Mouse (Mus musculus): ENCODE measurements around the gene Artn. TPM values are rescaled to one million over a fixed set of nuclear protein-coding genes. Genes with fewer than 3 reads are reported as not detected.

The Artn gene
- polyA plus RNA-seq, 1 experiment from 2014 or later, result 2.8 TPM

DNA sequence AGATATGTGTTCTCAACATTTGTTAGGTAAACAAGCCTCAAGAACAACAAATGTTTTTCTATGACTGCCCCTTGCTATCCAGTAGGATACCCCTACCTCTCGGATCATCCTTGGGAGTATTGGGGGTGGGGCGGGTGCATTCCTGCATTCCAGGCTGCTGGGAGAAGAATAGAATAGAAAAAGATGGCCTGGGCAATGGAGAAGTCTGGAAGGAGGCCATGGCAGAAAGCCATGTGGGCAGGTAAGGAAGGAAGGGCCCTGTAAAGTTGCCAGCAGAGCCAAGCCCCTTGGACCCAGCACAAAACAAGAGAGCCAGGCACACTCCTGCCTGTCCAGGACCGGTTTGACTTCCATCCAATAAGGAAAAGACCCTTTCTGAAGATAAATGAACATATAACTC is 16.1 kb downstream of the Artn start:
- H3K4me3 ChIP-seq (replicated peaks; ENCODE audit: low read depth, low read length), result no peak overlapping the region
- no peaks in the 10 kb centered on the region for H3K27me3 ChIP-seq (ENCODE audit: insufficient read depth, low read length)
- H3K36me3 ChIP-seq (ENCODE audit: insufficient read depth, low read length), result peaks cover 8% of the 10 kb centered on the region; the same call in 1 of the 2 replicates
- no peak overlapping the region for H3K27ac ChIP-seq
- peaks cover 16% of the 10 kb centered on the region for H3K4me1 ChIP-seq (replicated peaks; ENCODE audit: insufficient read depth, low read length)
- DNase-seq (ENCODE audit: low spot score) (no peak), ATAC-seq (replicated peaks; ENCODE audit: low FRiP score, low read depth) (no peak)
- no peak overlapping the region for H3K9ac ChIP-seq (ENCODE audit: low read depth, low read length)
- peak overlapping the region; percentile 100; the same call in 1 of the 2 replicates for H3K4me2 ChIP-seq (ENCODE audit: low read length)
- 54% methylated on average over 3 of the region's 3 CpGs for WGBS
- no peaks in the 10 kb centered on the region for H3K9me3 ChIP-seq (replicated peaks; ENCODE audit: low read length)
- TF ChIP-seq CTCF (IDR thresholded peaks at IDR 0.05; ENCODE audit: low read depth), result no peak

GRCm38 (mm10) chr4:117912685-117913273 is 16.8 kb downstream of the Artn start:
- no peak overlapping the region for H3K9ac ChIP-seq (ENCODE audit: low read depth, low read length)
- peaks cover 16% of the 10 kb centered on the region for H3K4me1 ChIP-seq (replicated peaks; ENCODE audit: insufficient read depth, low read length)
- no peak for TF ChIP-seq CTCF (IDR thresholded peaks at IDR 0.05; ENCODE audit: low read depth)
- H3K27me3 ChIP-seq (ENCODE audit: insufficient read depth, low read length), result no peaks in the 10 kb centered on the region
- no peak for ATAC-seq (replicated peaks; ENCODE audit: low FRiP score, low read depth)
- H3K27ac ChIP-seq, result no peak overlapping the region
- no peak for DNase-seq (ENCODE audit: low spot score)
- WGBS, result 47% methylated on average over 7 of the region's 7 CpGs
- no peak overlapping the region for H3K4me2 ChIP-seq (ENCODE audit: low read length)
- no peaks in the 10 kb centered on the region for H3K9me3 ChIP-seq (replicated peaks; ENCODE audit: low read length)
- peaks cover 8% of the 10 kb centered on the region; the same call in 1 of the 2 replicates for H3K36me3 ChIP-seq (ENCODE audit: insufficient read depth, low read length)
- H3K4me3 ChIP-seq (replicated peaks; ENCODE audit: low read depth, low read length), result no peak overlapping the region

DNA sequence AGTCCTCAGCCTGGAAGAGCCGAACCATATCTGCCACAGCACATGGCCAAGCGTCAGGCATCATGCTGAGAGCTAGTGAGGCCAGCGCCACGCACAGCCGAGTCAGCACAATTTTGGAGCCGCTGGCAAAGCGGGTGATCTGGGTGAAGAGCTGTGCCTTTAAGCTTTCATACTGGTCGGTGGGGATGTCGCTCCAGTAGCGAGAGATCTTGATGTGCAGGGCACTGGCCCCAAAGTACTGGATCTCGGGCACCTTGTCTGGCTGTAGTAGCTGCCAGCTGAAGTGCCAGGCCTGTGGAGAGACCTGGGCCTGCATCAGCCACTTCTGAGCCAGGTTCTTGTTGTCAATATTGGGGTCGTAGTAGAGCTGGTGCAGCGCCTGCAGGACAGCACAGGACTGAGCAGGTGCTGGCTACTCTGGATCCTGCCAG is 17.4 kb downstream of the Artn start:
- no peak overlapping the region for H3K9ac ChIP-seq (ENCODE audit: low read depth, low read length)
- no peak for DNase-seq (ENCODE audit: low spot score)
- H3K9me3 ChIP-seq (replicated peaks; ENCODE audit: low read length), result no peaks in the 10 kb centered on the region
- TF ChIP-seq CTCF (IDR thresholded peaks at IDR 0.05; ENCODE audit: low read depth), result no peak
- peaks cover 16% of the 10 kb centered on the region for H3K4me1 ChIP-seq (replicated peaks; ENCODE audit: insufficient read depth, low read length)
- H3K4me3 ChIP-seq (replicated peaks; ENCODE audit: low read depth, low read length), result no peak overlapping the region
- H3K4me2 ChIP-seq (ENCODE audit: low read length), result no peak overlapping the region
- H3K27ac ChIP-seq, result no peak overlapping the region
- no peaks in the 10 kb centered on the region for H3K27me3 ChIP-seq (ENCODE audit: insufficient read depth, low read length)
- peaks cover 8% of the 10 kb centered on the region; the same call in 1 of the 2 replicates for H3K36me3 ChIP-seq (ENCODE audit: insufficient read depth, low read length)
- WGBS, result 91% methylated on average over 13 of the region's 13 CpGs
- ATAC-seq (replicated peaks; ENCODE audit: low FRiP score, low read depth), result no peak

DNA sequence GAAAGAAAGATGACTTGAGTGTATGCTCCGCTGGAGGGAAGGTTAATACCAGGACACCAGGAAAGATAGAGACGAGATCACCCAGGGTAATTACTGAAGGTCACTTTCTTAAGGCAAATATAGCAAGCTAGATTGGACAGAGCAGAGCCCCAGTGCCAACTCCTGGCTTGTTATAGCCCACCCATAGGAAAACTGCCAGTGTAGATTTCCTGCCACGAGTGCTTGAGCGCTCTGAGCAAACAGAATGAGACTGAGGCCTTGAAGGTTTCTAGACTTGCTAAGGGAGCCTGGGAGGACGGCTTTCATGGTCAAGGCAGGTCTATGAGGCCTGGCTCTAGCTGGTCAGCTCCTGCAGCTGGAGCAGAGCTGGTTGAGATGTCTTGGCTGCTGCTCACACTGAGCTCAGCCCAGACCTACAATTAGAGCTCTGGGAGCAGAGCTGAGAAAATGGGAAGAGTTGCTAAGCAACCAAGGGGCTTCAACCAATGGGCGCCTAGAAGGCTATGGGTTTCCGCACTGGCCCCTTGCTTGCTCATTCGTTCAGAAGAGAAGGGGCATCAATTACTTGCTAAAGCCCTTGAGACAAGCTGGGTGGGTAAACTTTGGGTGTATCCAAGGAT is 20.6 kb downstream of the Artn start:
- no peak overlapping the region for H3K9ac ChIP-seq (ENCODE audit: low read depth, low read length)
- ATAC-seq (replicated peaks; ENCODE audit: low FRiP score, low read depth), result no peak
- H3K9me3 ChIP-seq (replicated peaks; ENCODE audit: low read length), result no peaks in the 10 kb centered on the region
- H3K27me3 ChIP-seq (ENCODE audit: insufficient read depth, low read length), result no peaks in the 10 kb centered on the region
- H3K27ac ChIP-seq, result no peak overlapping the region
- no peak for TF ChIP-seq CTCF (IDR thresholded peaks at IDR 0.05; ENCODE audit: low read depth)
- no peak overlapping the region for H3K4me3 ChIP-seq (replicated peaks; ENCODE audit: low read depth, low read length)
- no peak for DNase-seq (ENCODE audit: low spot score)
- H3K36me3 ChIP-seq (ENCODE audit: insufficient read depth, low read length), result peaks cover 24% of the 10 kb centered on the region
- WGBS, result 68% methylated on average over 8 of the region's 8 CpGs
- H3K4me2 ChIP-seq (ENCODE audit: low read length), result no peak overlapping the region
- peaks cover 12% of the 10 kb centered on the region for H3K4me1 ChIP-seq (replicated peaks; ENCODE audit: insufficient read depth, low read length)

DNA sequence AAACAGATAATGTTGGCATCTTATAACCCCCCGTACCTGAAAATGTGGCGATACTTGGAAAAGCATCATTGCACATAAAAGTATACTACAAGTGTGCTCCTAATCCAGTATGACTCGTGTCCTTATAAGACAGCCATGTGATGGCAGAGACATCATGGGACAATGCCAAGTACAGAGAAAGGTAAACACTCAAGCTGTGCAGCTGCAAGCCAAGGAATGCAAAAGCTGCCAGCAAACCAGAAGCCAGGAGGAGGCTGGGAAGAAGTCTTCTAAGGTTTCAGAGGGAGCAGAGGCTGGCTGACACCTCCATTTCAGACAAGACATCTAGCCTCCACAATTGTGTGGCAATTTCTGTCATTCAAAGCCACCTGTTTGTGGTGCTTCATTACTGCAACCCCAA is 23.4 kb downstream of the Artn start:
- H3K4me2 ChIP-seq (ENCODE audit: low read length), result no peak overlapping the region
- 80% methylated on average over 3 of the region's 3 CpGs for WGBS
- H3K9ac ChIP-seq (ENCODE audit: low read depth, low read length), result no peak overlapping the region
- H3K27me3 ChIP-seq (ENCODE audit: insufficient read depth, low read length), result no peaks in the 10 kb centered on the region
- DNase-seq (ENCODE audit: low spot score) (no peak), ATAC-seq (replicated peaks; ENCODE audit: low FRiP score, low read depth) (no peak)
- TF ChIP-seq CTCF (IDR thresholded peaks at IDR 0.05; ENCODE audit: low read depth), result no peak
- H3K4me3 ChIP-seq (replicated peaks; ENCODE audit: low read depth, low read length), result no peak overlapping the region
- peaks cover 38% of the 10 kb centered on the region for H3K36me3 ChIP-seq (ENCODE audit: insufficient read depth, low read length)
- no peaks in the 10 kb centered on the region for H3K9me3 ChIP-seq (replicated peaks; ENCODE audit: low read length)
- H3K4me1 ChIP-seq (replicated peaks; ENCODE audit: insufficient read depth, low read length), result no peaks in the 10 kb centered on the region
- no peak overlapping the region for H3K27ac ChIP-seq

DNA sequence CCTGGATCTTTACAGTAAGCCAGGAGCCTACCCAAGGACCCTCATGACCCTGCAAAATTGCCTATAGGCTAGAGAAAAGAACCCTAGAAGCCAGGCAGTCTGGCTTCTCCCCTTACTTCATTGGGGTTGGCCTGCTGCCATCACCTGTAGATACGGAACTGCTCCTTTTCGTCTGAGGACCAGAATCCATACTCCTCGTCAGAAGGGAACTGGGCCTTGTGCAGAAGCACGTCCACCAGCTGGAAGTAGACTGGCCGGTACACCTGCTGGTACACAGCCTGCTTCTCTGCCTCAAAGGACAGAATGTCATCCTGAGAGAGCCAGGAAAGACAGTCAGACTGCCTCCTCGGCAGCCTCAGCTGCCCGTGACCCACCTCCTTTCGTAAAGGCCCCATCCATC is 24.8 kb downstream of the Artn start:
- H3K9ac ChIP-seq (ENCODE audit: low read depth, low read length), result no peak overlapping the region
- no peak for DNase-seq (ENCODE audit: low spot score)
- no peak for ATAC-seq (replicated peaks; ENCODE audit: low FRiP score, low read depth)
- no peak for TF ChIP-seq CTCF (IDR thresholded peaks at IDR 0.05; ENCODE audit: low read depth)
- H3K9me3 ChIP-seq (replicated peaks; ENCODE audit: low read length), result no peaks in the 10 kb centered on the region
- H3K4me1 ChIP-seq (replicated peaks; ENCODE audit: insufficient read depth, low read length), result no peaks in the 10 kb centered on the region
- no peak overlapping the region for H3K4me3 ChIP-seq (replicated peaks; ENCODE audit: low read depth, low read length)
- H3K27me3 ChIP-seq (ENCODE audit: insufficient read depth, low read length), result no peaks in the 10 kb centered on the region
- H3K36me3 ChIP-seq (ENCODE audit: insufficient read depth, low read length), result peaks cover 50% of the 10 kb centered on the region
- 87% methylated on average over 8 of the region's 8 CpGs for WGBS
- no peak overlapping the region for H3K27ac ChIP-seq
- no peak overlapping the region for H3K4me2 ChIP-seq (ENCODE audit: low read length)
